Mouse (Mus musculus) left cerebral cortex, postnatal 14 days (tissue): Measurements from ENCODE around the gene 6030452D12Rik. TPM values are rescaled to one million over a fixed set of nuclear protein-coding genes. Genes with fewer than 3 reads are reported as not detected.
A peak's percentile ranks its signal among the peaks of the same experiment; 100 is the strongest.

ENCODE experiments used
- DNase-seq, 2 experiments: peaks; one replicate each; pipeline ENCODE4 v3.0.0; 2021 to 2022; ENCODE audit warnings: low spot score in 2 of 2, mixed read lengths in 1 of 2
- intact Hi-C: fragments of 180-260 bp; cut with DNase I; formaldehyde crosslinking; loops from one replicate; pipeline ENCODE4 v1.15.1; 2025
- total RNA-seq, 2 experiments: library from RNA; stranded (reverse); gene quantifications; 2 replicates each; pipeline ENCODE4 v1.2.3; 2021

6030452D12Rik gene
- total RNA-seq, 2 experiments from 2014 or later: not detected

- DNase-seq: no peak
- intact Hi-C loops: no loop called here
These were observed 12.3 kb downstream of the 6030452D12Rik start for GRCm38 (mm10) chr8:106512475-106513150.

GRCm38 (mm10) chr8:106515946-106516479 is 15.7 kb downstream of the 6030452D12Rik start:
- intact Hi-C loops: no loop called here
- DNase-seq: no peak

GRCm38 (mm10) chr8:106516581-106516980 is 16.3 kb downstream of the 6030452D12Rik start:
- intact Hi-C loops: no loop called here
- DNase-seq: no peak

- intact Hi-C loops: no loop called here
- DNase-seq: no peak
These were observed 18.4 kb downstream of the 6030452D12Rik start for GRCm38 (mm10) chr8:106518763-106519162.

GRCm38 (mm10) chr8:106520578-106520977 is 20.3 kb downstream of the 6030452D12Rik start:
- DNase-seq: no peak
- intact Hi-C loops: no loop called here

GRCm38 (mm10) chr8:106521845-106522244 is 21.5 kb downstream of the 6030452D12Rik start:
- DNase-seq: peak in 1 of 2 experiments; percentile 15
- intact Hi-C loops: no loop called here

GRCm38 (mm10) chr8:106526725-106527124 is 26.4 kb downstream of the 6030452D12Rik start:
- intact Hi-C loops: no loop called here

GRCm38 (mm10) chr8:106527241-106528036 is 27.1 kb downstream of the 6030452D12Rik start:
- intact Hi-C loops: no loop called here
- DNase-seq: no peak

More at GRCm38 (mm10) chr8:106526725-106527124, 26.4 kb downstream of the 6030452D12Rik start:
- no peak for DNase-seq

- intact Hi-C loops: no loop called here
- DNase-seq: no peak
These were observed 28.4 kb downstream of the 6030452D12Rik start for GRCm38 (mm10) chr8:106528596-106529249.

- intact Hi-C loops: loop anchor here (1.0 kb wide), 1 partner anchor 97 kb away; no protein-coding TSS in a partner anchor
- no peak for DNase-seq
These were observed 29.7 kb downstream of the 6030452D12Rik start for GRCm38 (mm10) chr8:106529885-106530482.

GRCm38 (mm10) chr8:106530566-106530965 is 30.2 kb downstream of the 6030452D12Rik start:
- no peak for DNase-seq
- intact Hi-C loops: loop anchor here (1.0 kb wide), 1 partner anchor 97 kb away; no protein-coding TSS in a partner anchor

GRCm38 (mm10) chr8:106533709-106534108 is 33.4 kb downstream of the 6030452D12Rik start:
- no peak for DNase-seq
- intact Hi-C loops: no loop called here

- intact Hi-C loops: no loop called here
- peak; percentile 43 to 58 for DNase-seq
These were observed 34.1 kb downstream of the 6030452D12Rik start for GRCm38 (mm10) chr8:106534449-106534848.

- DNase-seq: no peak
- intact Hi-C loops: no loop called here
These were observed 35.1 kb downstream of the 6030452D12Rik start for GRCm38 (mm10) chr8:106535448-106535847.

GRCm38 (mm10) chr8:106539193-106539592 is 38.9 kb downstream of the 6030452D12Rik start:
- no peak for DNase-seq
- intact Hi-C loops: no loop called here

GRCm38 (mm10) chr8:106541002-106541401 is 40.7 kb downstream of the 6030452D12Rik start:
- no peak for DNase-seq
- intact Hi-C loops: no loop called here

- intact Hi-C loops: no loop called here
- DNase-seq: no peak
These were observed 42.7 kb downstream of the 6030452D12Rik start for GRCm38 (mm10) chr8:106543043-106543442.

- no peak for DNase-seq
- intact Hi-C loops: no loop called here
These were observed 44.8 kb downstream of the 6030452D12Rik start for GRCm38 (mm10) chr8:106545149-106545548.

GRCm38 (mm10) chr8:106546746-106547145 is 46.4 kb downstream of the 6030452D12Rik start:
- intact Hi-C loops: no loop called here
- DNase-seq: no peak
